ENCODE assay signal across 8 mouse cellular contexts in the genomic region with DNA sequence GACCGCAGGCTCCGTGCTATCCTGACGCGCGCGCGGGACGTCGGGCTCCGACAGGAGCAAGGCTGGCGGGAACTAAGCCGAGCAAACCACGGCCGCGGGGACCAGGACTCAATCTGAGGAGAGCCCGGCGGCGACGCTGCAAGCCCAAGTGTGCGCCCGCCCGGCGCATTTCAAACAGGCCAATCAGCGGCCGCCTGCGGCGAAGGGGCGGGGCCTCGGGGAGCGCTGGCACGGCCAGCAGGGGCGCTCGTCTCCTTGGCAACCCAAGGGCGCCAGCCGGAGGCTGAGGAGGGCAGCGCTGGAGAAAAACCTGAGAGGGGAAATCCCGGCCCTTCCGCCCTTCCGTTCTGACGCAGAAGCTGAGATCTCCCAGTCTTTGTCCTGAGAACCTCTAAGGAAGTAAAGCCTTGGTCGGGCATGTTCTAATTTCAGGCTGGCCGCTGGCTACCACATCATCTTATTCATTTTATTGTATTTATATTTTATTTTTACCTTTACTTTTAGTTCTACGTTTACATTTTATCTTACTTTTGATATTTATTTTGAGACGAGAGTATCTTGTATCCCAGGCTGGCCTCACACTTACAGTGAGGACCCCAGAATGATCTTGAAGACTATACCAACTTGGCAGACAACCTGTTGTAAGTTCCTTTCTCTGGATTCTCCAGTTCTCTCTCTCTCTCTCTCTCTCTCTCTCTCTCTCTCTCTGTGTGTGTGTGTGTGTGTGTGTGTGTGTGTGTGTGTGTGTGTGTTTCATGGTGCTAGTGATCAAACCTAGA. TPM values are rescaled to one million over a fixed set of nuclear protein-coding genes. Genes with fewer than 3 reads are reported as not detected.
A peak's percentile ranks its signal among the peaks of the same experiment; 100 is the strongest.
DNase-seq lines count a peak whose midpoint lies in the region; ATAC-seq and TF ChIP-seq lines count a peak whose summit lies in the region.

TSS of gene Kif23 (minus strand) at position 152 of the 779 bp plus-strand sequence.

- H3K9me3 ChIP-seq in G1E (replicated peaks), result no peaks in the 10 kb centered on the region
- H3K9me3 ChIP-seq in forebrain, postnatal 0 days (ENCODE audit: low read length), result no peaks in the 10 kb centered on the region
- H3K9me3 ChIP-seq in lung, embryonic 15.5 days, result no peaks in the 10 kb centered on the region

- 0 out of 2 replicates have a peak within 1 kb of the TSS, but pooled peaks have one; percentile 36 for H3K27ac ChIP-seq in forebrain, postnatal 0 days (ENCODE audit: low read depth, low read length)
- peak within 1 kb of the TSS; percentile 89 for H3K27ac ChIP-seq in lung, embryonic 15.5 days

- peaks cover 44% of the 10 kb centered on the region for H3K4me1 ChIP-seq in G1E (ENCODE audit: insufficient read depth, low read depth, low read length)
- H3K4me1 ChIP-seq in forebrain, postnatal 0 days (ENCODE audit: insufficient read depth), result peaks cover 4% of the 10 kb centered on the region; the same call in 1 of the 2 replicates
- peaks cover 21% of the 10 kb centered on the region for H3K4me1 ChIP-seq in lung, embryonic 15.5 days

- peak within 1 kb of the TSS; percentile 96 for H3K4me3 ChIP-seq in G1E (ENCODE audit: low read depth, low read length)
- H3K4me3 ChIP-seq in forebrain, postnatal 0 days (ENCODE audit: low read depth, low read length), result peak within 1 kb of the TSS; percentile 70
- H3K4me3 ChIP-seq in lung, embryonic 15.5 days, result peak within 1 kb of the TSS; percentile 93

- peak within 1 kb of the TSS; percentile 50 for H3K9ac ChIP-seq in forebrain, postnatal 0 days
- peak within 1 kb of the TSS; percentile 72 for H3K9ac ChIP-seq in lung, embryonic 15.5 days

- peak; percentile 64 for ATAC-seq in G1E (ENCODE audit: extremely low read depth, insufficient number of reproducible peaks, low FRiP score, poor library complexity, severe bottlenecking)
- ATAC-seq in forebrain, postnatal 0 days, result peak; percentile 96
- ATAC-seq in lung, embryonic 15.5 days (ENCODE audit: borderline replicate concordance, extremely low read depth, low FRiP score, low TSS enrichment), result peak; percentile 95

- no peaks in the 10 kb centered on the region for H3K27me3 ChIP-seq in G1E (ENCODE audit: insufficient read depth, low read length)
- no peaks in the 10 kb centered on the region for H3K27me3 ChIP-seq in forebrain, postnatal 0 days (ENCODE audit: insufficient read depth, low read length)
- no peaks in the 10 kb centered on the region for H3K27me3 ChIP-seq in lung, embryonic 15.5 days

- peak; percentile 92 for DNase-seq in G1E (ENCODE audit: low spot score)
- DNase-seq in cerebellum, adult 18-20 months, result peak; percentile 90 to 98
- DNase-seq in forebrain, postnatal 0 days, result peak; percentile 97
- peak; percentile 98 for DNase-seq in heart, postnatal 4 days
- peak; percentile 83 to 90 for DNase-seq in layer of hippocampus, adult 8-10 months (ENCODE audit: low spot score in 2 of 2)
- DNase-seq in ovary, adult 18-20 months (ENCODE audit: low spot score), result peak; percentile 92
- peak; percentile 95 for DNase-seq in thymus, postnatal 0 days (ENCODE audit: low spot score)

- H3K36me3 ChIP-seq in G1E (replicated peaks), result peaks cover 27% of the 10 kb centered on the region
- H3K36me3 ChIP-seq in forebrain, postnatal 0 days (ENCODE audit: insufficient read depth), result no peaks in the 10 kb centered on the region
- H3K36me3 ChIP-seq in lung, embryonic 15.5 days, result peaks cover 19% of the 10 kb centered on the region

- 2% methylated on average over 44 of the region's 44 CpGs for WGBS in forebrain, postnatal 0 days
- WGBS in lung, embryonic 15.5 days, result under 1% methylated on average over 44 of the region's 44 CpGs

- H3K4me2 ChIP-seq in forebrain, postnatal 0 days (ENCODE audit: low read depth), result peak within 1 kb of the TSS; percentile 100
- H3K4me2 ChIP-seq in lung, embryonic 15.5 days, result peak within 1 kb of the TSS; percentile 90

- TF ChIP-seq CTCF in G1E (IDR thresholded peaks at IDR 0.05; ENCODE audit: low read depth, low read length), result 0 out of 2 replicates have a peak, but pooled peaks have one; percentile 16
- peak; percentile 91 for TF ChIP-seq CTCF in forebrain, postnatal 0 days (IDR thresholded peaks at IDR 0.05; ENCODE audit: low read depth)

RNA-seq across cellular contexts. Expression of gene Kif23, which starts in this region (rescaled TPM):
- total RNA-seq in G1E (2014; fragmentation: Nextera tagmentation), result 280 and 288 TPM in 2 replicates
- total RNA-seq in G1E (2017), result 188 and 271 TPM in 2 replicates
- polyA plus RNA-seq in G1E (2012), result 36.0 and 48.7 TPM in 2 replicates
- total RNA-seq in forebrain, postnatal 0 days (2014; rRNA removed), result 6.7 and 8.1 TPM in 2 replicates
- polyA plus RNA-seq in forebrain, postnatal 0 days (2015; fragmentation: Nextera tagmentation; extraction: Ambion mirVana), result 8.2 and 8.3 TPM in 2 replicates
- total RNA-seq in heart, postnatal 4 days (2021), result 10 to 100 TPM; 56.0 to 75.0 TPM
- 1 to 10 TPM in 3 of 4 experiments, under 1 TPM in 1; 0.91 to 2.7 (median 1.9) TPM for total RNA-seq in layer of hippocampus, adult 8-10 months (2022)
- 143 and 158 TPM in 2 replicates for polyA plus RNA-seq in lung, embryonic 15.5 days (2015; fragmentation: Nextera tagmentation; extraction: Ambion mirVana)
- 106 and 107 TPM in 2 replicates for polyA plus RNA-seq in thymus, postnatal 0 days (2015; fragmentation: Nextera tagmentation; extraction: Ambion mirVana)

Comparison
In these comparisons a context has a peak if more than half of its experiments do, and no peak if none do; other contexts are left out.
1. Peak in every context shown above with its lines: DNase-seq, ATAC-seq, H3K4me3 ChIP-seq and H3K27ac ChIP-seq.